25 mouse cellular contexts compared by ENCODE assay signal in genomic region chr2:30255631-30256395, GRCm38 (mm10). TPM values are rescaled to one million over a fixed set of nuclear protein-coding genes. Genes with fewer than 3 reads are reported as not detected.
"Had no signal": no experiment of that assay in that cellular context is flagged by ENCODE, and none has a peak within 500 bp of the region (broad histone marks: within the 10 kb centered on the region; RNA-seq: fewer than 3 reads in every experiment).

No protein-coding gene starts in this region.

- H3K4me2 ChIP-seq: lung, embryonic 14.5 days; midbrain, embryonic 12.5 days; neural tube, embryonic 13.5 days; neural tube, embryonic 15.5 days had no signal

- DNase-seq: lung, adult 18-20 months; lung, embryonic 14.5 days; lung, postnatal 10 days; midbrain, embryonic 14.5 days; retina, postnatal 1 day; right cerebral cortex, adult 18-20 months; right cerebral cortex, postnatal 25 days; right cerebral cortex, postnatal 4 days; spleen, adult 18-20 months; thymus, postnatal 14 days; thymus, postnatal 36 days had no signal

- ATAC-seq: midbrain, embryonic 16.5 days had no signal

- H3K9me3 ChIP-seq: midbrain, embryonic 10.5 days; midbrain, embryonic 12.5 days; neural tube, embryonic 13.5 days; neural tube, embryonic 15.5 days had no signal

- H3K27ac ChIP-seq: midbrain, embryonic 10.5 days; midbrain, embryonic 12.5 days; neural tube, embryonic 13.5 days; neural tube, embryonic 15.5 days had no signal

- H3K27me3 ChIP-seq: midbrain, embryonic 12.5 days; neural tube, embryonic 13.5 days; neural tube, embryonic 15.5 days had no signal

- H3K4me1 ChIP-seq: midbrain, embryonic 12.5 days had no signal

- H3K4me3 ChIP-seq: midbrain, embryonic 10.5 days; midbrain, embryonic 12.5 days; myocyte; neural tube, embryonic 13.5 days; neural tube, embryonic 15.5 days had no signal

- H3K9ac ChIP-seq: lung, embryonic 14.5 days; midbrain, embryonic 12.5 days; neural tube, embryonic 13.5 days; neural tube, embryonic 15.5 days had no signal

RNA-seq across cellular contexts. Expression of gene Phyhd1, which starts 10.2 kb away (rescaled TPM):
- total RNA-seq: megakaryocyte-erythroid progenitor cell, adult 5-6 weeks had no signal

RNA-seq across cellular contexts. Expression of gene Gm28038, which starts 25.0 kb away (rescaled TPM):
- polyA plus RNA-seq: liver, embryonic 16.5 days; lung, embryonic 14.5 days; lung, embryonic 16.5 days; midbrain, embryonic 10.5 days; midbrain, embryonic 12.5 days; midbrain, embryonic 14.5 days; midbrain, embryonic 16.5 days; myocyte; neural tube, embryonic 11.5 days; neural tube, embryonic 13.5 days; neural tube, embryonic 15.5 days; small intestine, adult 2 months; stomach, embryonic 14.5 days; stomach, embryonic 16.5 days; thymus, postnatal 0 days had no signal
